Mouse (Mus musculus): Measurements from ENCODE around the gene Rab5b. TPM values are rescaled to one million over a fixed set of nuclear protein-coding genes. Genes with fewer than 3 reads are reported as not detected.
"Not testable (repeated sequence)": the region's sequence is repeated elsewhere in the genome, so short reads cannot be mapped to it uniquely, and the experiment has no call there.

Rab5b gene
- total RNA-seq (2017) = 24.5 and 29.0 TPM in 2 replicates

DNA sequence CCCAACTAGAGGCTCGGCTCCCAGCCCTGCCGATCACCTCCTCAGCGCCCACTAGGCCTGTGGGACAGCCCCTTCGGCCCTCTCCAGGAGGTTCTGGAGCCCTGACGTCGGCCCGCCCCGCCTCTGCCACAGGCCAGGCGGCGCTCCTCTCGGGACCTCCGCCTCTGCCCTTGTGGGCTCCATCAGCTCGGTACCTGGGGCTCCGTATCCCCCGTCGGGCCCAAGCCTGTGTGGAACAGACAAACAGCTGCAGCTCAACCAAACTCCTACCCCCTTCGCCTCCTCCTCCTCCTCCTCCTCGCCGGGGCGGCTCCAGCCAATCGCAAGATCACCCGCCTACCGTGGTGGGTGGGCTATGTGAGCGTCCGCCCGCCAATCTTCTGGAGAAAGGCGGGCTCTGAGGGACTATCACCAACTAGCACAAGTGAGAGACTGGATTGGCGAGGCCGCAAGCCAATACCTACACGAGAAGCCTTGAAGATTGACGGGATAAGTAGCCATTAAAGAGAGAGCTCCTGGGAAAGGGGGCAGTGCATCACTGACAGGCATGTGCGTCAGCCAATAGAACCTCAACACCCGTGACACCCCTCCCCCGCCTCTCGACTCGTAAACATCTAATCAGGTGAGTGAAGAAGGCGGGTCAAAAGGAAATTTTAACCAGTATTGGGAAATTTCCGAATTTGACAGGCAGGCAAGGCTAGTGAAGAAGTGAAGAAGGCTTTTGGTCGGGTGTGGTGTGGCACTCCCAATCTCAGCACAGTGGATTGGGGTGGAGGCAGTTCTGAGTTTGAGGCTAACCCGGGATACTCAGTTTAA lies at the start of gene Rab5b:
TSS of gene Rab5b (minus strand) at position 273 of the 816 bp plus-strand sequence.
- ATAC-seq (replicated peaks; ENCODE audit: low read depth, poor library complexity, severe bottlenecking) = peak; percentile 92

- ATAC-seq (replicated peaks; ENCODE audit: low read depth, poor library complexity, severe bottlenecking) = no peak; the same call in 1 of the 2 replicates
These were observed 48.9 kb upstream of the Rab5b start, which contains the start of gene Dgka for GRCm38 (mm10) chr10:128744680-128745601. Dgka (minus strand) TSS chr10:128744855.

- ATAC-seq (replicated peaks; ENCODE audit: low read depth, poor library complexity, severe bottlenecking) = no peak
These were observed 48.1 kb upstream of the Rab5b start for GRCm38 (mm10) chr10:128744211-128744610.

- peak; percentile 12 for ATAC-seq (replicated peaks; ENCODE audit: low read depth, poor library complexity, severe bottlenecking)
These were observed 47.7 kb upstream of the Rab5b start for GRCm38 (mm10) chr10:128743791-128744191.

DNA sequence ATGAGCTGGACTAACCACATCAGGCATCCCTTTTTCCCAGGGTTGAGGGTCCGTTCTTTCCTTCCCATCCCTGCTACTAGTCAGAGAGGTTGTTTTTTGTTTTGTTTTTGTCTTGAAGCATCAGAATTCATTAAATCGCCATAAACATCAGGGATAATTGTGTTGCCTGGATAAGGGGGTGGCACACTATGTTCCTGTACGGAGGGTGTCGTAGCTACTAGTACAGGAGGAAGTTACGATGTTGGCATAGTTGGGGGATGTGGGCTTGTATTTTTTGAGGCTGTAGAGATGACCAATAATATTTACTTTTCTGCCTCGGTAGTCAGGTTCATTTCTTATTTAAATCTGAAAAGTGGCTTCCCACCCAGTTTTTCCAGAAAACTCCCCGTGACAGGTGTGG lies 47.2 kb upstream of the Rab5b start:
- no peak for ATAC-seq (replicated peaks; ENCODE audit: low read depth, poor library complexity, severe bottlenecking)

DNA sequence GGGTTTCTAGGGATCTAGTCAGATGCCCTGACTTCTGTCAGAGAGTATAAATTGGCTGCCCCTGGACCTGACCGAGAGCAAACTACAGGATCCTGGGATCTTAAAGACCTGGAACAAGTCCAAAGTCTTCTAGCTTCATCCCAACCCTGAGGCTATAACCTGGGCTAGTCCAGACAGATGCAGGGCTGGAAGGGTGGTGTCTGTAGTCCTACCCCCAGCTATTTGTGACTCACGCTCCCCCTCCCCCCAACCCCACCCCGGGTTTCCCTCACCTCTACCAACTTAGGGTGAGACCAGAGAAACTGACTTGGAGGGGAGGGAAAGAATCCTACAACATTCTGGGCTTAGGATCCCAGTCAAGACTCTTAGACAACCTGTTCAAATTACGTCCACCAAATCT lies 46.6 kb upstream of the Rab5b start:
- no peak for ATAC-seq (replicated peaks; ENCODE audit: low read depth, poor library complexity, severe bottlenecking)

GRCm38 (mm10) chr10:128740296-128740695 lies 44.2 kb upstream of the Rab5b start:
- peak; percentile 15; the same call in 1 of the 2 replicates for ATAC-seq (replicated peaks; ENCODE audit: low read depth, poor library complexity, severe bottlenecking)

GRCm38 (mm10) chr10:128737435-128737834 lies 41.4 kb upstream of the Rab5b start:
- ATAC-seq (replicated peaks; ENCODE audit: low read depth, poor library complexity, severe bottlenecking) = no peak

DNA sequence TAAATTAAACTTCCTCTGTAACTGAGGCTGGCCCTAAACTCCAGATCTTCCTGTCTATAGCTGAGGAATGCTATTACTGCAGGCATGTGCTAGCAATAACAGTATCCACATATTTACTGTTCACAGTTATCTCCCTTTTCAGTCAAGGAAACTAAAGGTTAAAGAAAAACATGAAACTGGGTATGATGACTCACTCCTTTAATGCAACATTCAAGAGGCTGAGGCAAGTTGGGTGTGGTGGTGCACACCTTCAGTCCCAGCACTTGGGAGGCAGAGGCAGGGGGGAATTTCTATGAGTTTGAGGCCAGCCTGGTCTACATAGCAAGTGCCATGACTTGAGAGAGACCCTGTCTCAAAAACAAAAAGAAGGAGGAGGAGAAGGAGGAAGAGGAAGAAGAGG lies 35.9 kb upstream of the Rab5b start:
- ATAC-seq (replicated peaks; ENCODE audit: low read depth, poor library complexity, severe bottlenecking) = no peak

GRCm38 (mm10) chr10:128731002-128731433 lies 35.0 kb upstream of the Rab5b start:
- peak; percentile 99 for ATAC-seq (replicated peaks; ENCODE audit: low read depth, poor library complexity, severe bottlenecking)

GRCm38 (mm10) chr10:128728059-128728458 lies 32.0 kb upstream of the Rab5b start:
- no peak for ATAC-seq (replicated peaks; ENCODE audit: low read depth, poor library complexity, severe bottlenecking)

DNA sequence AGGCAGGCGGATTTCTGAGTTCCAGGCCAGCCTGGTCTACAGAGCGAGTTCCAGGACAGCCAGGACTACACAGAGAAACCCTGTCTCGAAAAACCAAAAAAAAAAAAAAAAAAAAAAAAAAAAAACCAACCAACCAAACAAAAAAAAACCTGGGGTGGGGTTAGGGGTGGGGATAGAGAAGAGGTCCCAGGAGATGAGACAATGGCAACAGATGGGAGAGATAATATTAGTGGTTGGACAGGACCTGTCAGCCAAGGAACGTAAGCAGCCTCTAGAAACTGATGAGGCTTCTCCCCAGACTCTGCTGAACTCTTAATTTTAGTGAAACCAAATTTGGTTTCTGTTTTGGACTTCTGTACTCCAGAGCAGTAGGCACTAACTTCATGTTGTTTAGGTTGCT lies 29.4 kb upstream of the Rab5b start:
- not testable (repeated sequence) for ATAC-seq (replicated peaks; ENCODE audit: low read depth, poor library complexity, severe bottlenecking)

- peak; percentile 93 for ATAC-seq (replicated peaks; ENCODE audit: low read depth, poor library complexity, severe bottlenecking)
These were observed 19.8 kb upstream of the Rab5b start for GRCm38 (mm10) chr10:128715559-128716537.

GRCm38 (mm10) chr10:128711318-128711717 lies 15.3 kb upstream of the Rab5b start:
- not testable (repeated sequence) for ATAC-seq (replicated peaks; ENCODE audit: low read depth, poor library complexity, severe bottlenecking)

DNA sequence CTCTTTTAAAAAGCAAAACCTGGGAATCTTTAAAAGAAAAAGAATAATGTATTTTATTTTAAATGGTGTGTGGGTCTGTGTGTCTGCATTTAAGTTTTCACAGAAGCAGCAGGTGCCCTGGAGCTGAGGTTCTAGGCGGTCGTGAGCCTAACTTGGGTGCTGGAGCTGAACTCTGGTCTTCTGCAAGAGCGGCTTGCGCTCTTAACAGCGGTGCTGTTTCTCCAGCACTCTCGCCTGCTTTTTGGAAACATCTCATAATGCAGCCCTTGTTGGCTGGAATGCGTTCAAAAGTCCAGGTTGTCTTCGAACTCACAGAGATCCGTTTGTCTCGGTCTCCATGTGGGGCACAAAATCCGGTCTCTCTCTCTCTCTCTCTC lies 9.2 kb upstream of the Rab5b start:
- peak; percentile 10; the same call in 1 of the 2 replicates for ATAC-seq (replicated peaks; ENCODE audit: low read depth, poor library complexity, severe bottlenecking)

DNA sequence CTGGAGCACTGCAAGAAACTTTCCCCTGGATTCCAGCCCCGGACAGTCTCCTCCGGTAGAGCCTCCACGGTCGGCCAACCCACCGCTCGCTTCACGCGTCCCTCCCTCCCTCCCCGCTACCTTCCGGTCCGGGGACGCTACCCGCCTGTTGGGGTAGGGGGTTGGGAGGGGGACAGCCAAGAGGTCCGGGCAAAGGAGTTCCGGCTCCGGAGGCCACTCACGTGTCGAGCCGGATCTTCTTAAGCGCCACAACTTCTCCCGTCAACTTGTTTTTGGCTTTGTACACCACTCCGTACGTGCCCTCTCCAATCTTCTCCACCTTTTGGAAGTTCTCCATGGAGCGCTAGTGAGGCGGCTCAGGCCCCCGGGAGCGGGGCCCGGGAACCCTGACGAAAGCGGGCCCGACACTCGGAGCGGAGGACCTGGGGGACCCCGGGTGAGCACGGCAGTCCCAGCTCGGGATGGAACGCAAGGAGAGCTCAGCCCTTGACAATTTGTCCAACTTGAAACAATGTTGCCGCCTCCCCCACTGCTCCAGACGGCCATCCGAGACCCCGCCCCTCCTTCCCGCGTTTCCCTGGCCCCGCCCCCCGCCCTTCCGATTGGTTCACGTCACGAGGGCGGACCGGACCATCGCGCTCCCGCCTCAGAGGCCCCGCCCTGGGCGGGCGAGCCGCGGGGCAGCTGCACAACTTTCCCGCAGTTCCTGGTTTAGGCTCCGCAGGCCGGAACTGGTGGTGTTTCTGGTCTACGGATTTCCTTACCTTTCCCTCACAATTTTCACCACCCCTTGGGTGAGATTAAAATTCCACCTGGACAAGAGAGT lies 8.6 kb upstream of the Rab5b start, which contains the start of gene Cdk2:
TSS of gene Cdk2 (minus strand) at position 541 of the 826 bp plus-strand sequence.
- ATAC-seq (replicated peaks; ENCODE audit: low read depth, poor library complexity, severe bottlenecking) = peak; percentile 87

DNA sequence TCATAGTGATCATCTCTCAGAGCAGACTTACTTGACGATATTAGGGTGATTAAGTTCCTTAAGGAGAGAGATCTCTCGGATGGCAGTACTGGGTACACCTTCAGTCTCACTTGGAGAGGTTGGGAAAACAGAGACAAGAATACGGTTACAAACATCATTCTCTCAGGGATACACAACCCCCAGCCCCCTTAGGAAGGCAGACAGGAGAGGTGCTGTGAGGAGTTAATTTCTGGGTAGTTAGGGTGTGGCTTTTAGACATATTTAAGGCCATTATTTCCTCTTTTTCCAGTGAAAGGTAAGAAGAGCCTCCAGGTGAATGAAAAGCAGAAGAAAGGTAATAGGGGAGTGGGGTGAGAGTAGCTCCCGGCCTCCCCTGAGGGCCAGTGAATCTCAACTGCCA lies 7.8 kb upstream of the Rab5b start, which contains the start of gene Pmel:
TSS of gene Pmel (plus strand) at position 301 of the 400 bp plus-strand sequence.
- no peak for ATAC-seq (replicated peaks; ENCODE audit: low read depth, poor library complexity, severe bottlenecking)

DNA sequence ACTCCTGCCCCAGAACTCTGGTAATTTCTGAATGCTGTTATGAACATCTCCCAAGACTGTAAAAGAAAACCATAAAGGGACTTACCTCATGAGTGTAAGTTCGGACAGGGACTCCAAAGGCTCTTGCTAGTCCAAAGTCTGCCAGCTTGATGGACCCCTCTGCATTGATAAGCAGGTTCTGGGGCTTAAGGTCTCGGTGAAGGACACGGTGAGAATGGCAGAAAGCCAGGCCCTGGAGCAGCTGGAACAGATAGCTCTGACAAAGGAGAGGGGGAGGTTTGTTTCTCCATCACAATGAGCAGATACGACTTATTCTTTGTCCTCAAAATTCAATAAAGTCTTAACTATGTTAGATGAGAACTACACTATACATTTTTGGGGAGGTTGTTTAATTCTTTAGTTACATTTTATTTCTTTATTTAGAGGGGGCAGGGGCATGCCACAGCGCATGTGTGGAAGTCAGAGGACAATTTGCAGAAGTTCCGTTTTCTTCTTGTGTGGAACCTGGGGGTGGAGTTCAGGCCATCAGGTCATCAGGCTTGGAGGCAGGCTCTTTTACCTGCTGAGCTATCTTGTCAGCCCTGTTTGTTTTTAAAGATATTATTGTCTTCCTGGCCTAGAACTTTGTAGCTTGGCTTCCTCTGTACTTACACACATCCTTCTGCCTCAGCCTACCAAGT lies 6.4 kb upstream of the Rab5b start:
- ATAC-seq (replicated peaks; ENCODE audit: low read depth, poor library complexity, severe bottlenecking) = no peak
